Mouse (Mus musculus) urinary bladder, postnatal 36 days (tissue): ENCODE data around the gene Zswim7.
A peak's percentile ranks its signal among the peaks of the same experiment; 100 is the strongest.
"Not testable (repeated sequence)": the region's sequence is repeated elsewhere in the genome, so short reads cannot be mapped to it uniquely, and the experiment has no call there.

Source experiments
- DNase-seq, 2 experiments: peaks; one replicate each; pipeline ENCODE4 v3.0.0; 2022; ENCODE audit warnings: low spot score in 2 of 2, mixed read lengths in 1 of 2

Gene Zswim7

GRCm38 (mm10) chr11:62280675-62281600, at the start of gene Zswim7, which contains the start of gene Ttc19:
Zswim7 (minus strand) TSS chr11:62281375.
Ttc19 (plus strand) TSS chr11:62281473.
- peak; percentile 87 to 91 for DNase-seq

- DNase-seq: no peak
Measured at GRCm38 (mm10) chr11:62323659-62324058, 42.5 kb upstream of the Zswim7 start.

DNA sequence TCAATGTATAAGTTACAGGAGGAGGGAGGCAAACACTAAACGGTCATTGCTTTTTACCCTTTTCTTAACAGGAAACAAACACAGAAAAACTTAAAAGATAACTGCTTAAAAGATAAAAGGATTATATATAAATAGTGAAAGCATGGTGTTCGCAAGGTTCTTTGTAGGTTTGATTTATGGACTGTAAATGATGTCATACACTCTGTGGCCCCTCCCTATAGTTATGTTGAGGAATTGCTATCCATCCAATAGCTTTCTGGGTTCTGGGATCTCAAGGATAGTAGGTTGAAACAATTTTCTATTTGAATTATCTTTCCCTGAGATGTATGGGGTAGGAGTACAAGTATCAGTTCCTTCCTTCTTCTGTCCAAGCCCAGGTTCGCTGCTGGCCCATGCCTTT, 38.9 kb upstream of the Zswim7 start:
- DNase-seq: no peak

- DNase-seq: no peak
Measured at GRCm38 (mm10) chr11:62317746-62318145, 36.6 kb upstream of the Zswim7 start.

DNA sequence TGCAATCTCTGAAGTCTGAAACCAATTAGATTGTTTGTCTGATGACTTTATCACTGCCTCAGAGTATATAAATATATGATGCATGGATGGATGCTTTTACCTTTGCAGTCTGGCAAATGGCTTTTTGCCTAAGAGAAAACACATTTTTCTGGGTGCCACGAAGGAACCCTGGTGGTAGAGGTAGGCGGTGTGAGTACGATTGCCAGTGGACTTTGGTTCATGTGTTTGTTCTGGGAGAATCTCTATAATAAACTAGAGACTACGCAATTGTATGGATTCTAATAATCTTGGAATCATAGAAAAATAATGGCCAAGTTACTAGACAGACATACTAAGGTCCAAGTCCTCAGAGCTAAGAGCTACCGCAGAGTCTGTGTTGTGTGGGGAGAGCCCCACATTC, 33.8 kb upstream of the Zswim7 start:
- no peak for DNase-seq

DNA sequence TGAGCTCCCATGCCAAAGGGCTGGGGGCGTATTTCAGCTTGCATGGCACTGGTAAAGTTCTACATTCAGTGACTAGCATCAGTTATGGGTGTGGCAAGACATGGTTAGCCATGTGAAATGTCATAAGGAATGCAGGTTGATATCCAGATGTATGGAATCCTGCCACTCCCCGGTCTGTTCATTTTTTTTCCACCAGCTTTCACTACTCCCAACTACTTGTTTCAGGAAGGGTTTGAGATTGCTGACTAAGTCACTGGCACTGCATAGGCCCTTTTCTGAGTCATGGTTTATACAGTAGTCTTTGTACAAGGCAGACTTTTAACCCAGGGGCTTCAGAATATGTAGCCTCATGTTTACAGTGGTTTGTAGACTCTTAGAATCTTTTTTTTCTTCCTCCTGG, 28.1 kb upstream of the Zswim7 start:
- DNase-seq: no peak

DNA sequence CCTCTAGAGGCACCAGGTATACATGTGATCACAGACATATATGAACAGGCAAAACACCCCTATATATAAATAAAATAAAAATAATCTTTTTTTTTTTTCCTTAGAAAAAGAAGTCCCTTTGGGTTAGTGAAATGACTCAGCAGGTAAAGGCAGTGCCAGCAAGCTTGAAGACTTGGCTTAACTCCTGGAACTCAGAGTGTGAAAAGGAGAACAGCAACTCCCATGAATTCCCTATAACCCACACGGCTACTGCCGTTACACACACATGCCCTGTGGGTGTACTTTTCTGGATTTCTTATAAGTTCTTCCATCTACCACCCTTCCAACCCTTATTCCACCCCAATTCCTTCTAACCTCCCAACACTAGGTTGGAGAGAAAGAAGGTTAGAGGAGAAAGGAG, 24.7 kb upstream of the Zswim7 start:
- DNase-seq: no peak

DNA sequence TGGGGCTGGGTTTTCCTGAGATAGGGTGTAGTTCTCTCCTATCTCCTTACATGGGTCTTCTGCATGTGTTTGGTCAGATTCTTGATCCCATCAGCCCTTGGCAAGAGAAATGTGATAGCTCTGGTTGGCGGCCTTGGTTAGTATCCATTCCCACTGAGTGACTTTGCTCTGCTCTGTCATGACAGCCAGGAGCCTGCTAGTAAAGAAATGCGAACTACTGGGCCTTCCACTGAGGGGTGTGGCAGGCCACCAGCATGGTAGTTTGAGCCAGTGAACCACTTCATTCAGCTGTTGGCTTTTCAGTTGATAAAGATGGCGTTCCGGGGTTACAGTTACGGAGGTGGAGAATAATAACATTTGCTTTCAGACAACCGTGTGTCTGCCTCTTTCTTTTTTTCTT, 17.7 kb upstream of the Zswim7 start:
- no peak for DNase-seq

DNA sequence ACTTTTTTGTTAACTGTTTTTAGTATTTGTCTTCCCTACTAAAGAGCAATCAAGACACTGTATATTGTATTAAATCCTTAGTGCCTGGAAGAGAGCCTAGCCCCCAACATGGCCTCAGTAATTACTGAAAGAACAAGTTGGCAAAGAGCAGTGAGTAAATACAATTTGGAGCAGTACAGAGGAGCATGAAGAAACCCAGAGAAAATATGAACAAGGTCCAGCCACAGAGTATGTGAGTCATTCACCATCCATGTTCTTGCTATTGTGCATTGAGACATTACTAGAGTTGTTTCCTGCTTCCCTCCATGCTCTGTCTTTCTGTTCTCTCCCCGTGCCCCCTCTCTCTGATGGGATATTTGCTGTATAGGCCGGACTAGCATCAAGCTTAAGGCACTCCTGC, 12.9 kb upstream of the Zswim7 start:
- DNase-seq: no peak

- no peak for DNase-seq
Measured at GRCm38 (mm10) chr11:62287700-62288099, 6.5 kb upstream of the Zswim7 start.

- no peak for DNase-seq
Measured at GRCm38 (mm10) chr11:62285020-62285419, 3.8 kb upstream of the Zswim7 start.

- not testable (repeated sequence) for DNase-seq
Measured at GRCm38 (mm10) chr11:62284020-62284419, 2.8 kb upstream of the Zswim7 start.

DNA sequence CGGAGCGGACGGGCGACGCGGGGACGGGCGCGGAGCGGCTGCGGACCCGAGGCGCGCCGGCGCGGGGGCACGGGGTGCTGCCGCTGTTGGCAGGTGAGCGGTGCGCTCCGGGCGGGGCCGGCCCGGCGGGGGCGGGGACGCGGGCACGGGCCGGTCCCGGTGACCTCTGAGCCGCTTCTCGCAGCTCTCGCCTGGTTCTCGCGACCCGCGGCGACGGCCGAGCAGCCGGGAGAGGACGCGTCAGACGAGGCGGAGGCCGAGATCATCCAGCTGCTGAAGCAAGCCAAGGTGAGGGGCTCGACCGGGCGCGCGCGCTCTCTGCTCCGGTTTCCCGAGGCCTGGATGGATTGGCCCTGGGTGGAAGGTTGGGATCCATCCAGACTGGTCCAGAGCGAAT, 424 bp upstream of the Zswim7 start:
- DNase-seq: peak in 1 of 2 experiments; percentile 68

DNA sequence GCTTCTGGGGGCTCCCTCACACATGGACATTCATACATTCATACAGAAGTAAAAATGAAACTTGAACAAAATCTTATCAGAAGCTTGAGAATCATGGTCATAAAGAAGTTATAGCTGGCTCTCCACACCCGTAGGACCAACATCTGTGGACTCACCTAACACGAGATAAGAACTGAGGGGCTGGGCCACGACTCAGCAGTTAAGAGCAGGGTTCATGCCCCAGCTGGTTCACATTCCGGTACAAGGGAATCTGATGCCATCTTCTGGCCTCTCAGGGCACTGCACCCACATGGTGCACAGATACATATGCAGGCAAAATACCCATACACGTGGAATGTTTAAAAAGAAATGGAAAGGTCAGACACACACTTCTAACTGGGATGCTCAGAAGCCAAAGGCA, 3.1 kb downstream of the Zswim7 start:
- DNase-seq: peak; percentile 76 to 81

- no peak for DNase-seq
Measured at GRCm38 (mm10) chr11:62277086-62277485, 4.1 kb downstream of the Zswim7 start.

DNA sequence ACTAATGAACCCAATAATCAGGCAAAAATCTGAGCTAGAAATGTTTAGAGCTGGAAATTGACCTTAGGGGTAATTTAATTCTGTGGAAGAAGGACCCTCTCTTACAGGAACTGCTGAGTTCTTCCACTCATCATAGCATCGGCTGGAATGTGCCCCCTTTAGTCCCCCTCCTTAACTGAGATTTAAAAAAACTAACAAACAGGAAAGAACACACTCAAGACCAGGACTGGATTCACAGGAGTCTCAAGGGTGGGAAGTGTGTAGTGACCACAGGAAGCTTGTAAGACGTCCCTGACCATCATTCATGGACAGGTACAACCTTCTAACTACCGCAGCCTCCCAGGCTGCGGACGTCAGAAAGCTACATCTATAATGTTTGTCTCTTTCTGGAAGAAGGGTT, 10.3 kb downstream of the Zswim7 start:
- DNase-seq: no peak

- DNase-seq: no peak
Measured at GRCm38 (mm10) chr11:62269097-62269496, 12.1 kb downstream of the Zswim7 start.

DNA sequence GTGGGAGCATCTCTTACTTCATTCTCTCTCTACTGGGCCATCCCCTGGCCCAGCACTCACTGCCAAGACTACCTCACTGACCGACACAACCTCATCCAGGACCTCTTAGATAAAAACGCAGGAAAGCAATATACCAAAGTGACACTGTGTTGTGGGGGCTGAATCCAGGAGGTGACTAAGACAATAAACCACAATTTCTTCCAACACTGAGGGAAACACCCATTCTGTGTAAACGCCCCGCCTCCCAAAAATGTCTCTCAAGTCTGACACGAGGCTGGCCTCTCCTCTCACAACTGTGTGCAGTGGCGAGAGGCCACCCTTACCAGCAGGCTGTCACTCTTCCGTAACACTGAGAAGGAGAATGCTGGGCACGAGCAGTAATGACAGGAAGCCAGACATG, 12.8 kb downstream of the Zswim7 start:
- DNase-seq: no peak

DNA sequence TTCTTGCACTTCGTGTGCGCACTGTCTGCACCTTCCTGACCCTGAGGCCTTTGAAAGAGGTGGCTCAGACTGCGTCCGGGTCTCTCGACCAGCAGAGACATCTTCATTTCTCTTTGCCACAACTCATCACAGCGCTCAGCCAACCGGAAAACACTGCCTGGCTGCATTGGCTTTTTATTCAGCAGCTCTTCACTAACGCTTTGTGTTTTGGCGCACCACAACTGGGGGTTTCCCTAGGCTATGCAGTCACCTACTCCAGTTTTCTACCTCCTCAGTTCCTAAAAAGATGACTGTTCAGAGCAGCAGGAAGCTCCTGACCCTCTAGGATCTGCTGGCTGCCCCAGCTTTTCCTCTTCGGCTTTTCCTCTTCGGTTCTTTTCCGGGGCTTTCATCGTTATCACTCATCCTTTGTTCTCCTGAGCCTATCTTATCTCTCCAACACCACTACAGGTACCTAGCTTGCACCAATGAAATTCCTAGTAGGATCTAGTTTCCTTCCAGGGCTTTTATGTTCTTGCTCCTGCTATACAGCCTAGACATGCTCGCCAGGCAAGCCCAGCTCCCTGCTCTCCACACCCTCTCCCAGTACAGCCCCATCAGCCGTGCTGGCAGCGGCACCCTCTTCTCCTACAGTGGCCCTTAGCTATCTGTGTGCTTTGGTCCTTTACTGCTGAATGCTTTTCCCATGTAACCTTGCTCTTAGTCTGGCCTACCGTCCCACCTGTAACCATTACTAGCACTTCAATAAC, 14.5 kb downstream of the Zswim7 start:
- DNase-seq: no peak

DNA sequence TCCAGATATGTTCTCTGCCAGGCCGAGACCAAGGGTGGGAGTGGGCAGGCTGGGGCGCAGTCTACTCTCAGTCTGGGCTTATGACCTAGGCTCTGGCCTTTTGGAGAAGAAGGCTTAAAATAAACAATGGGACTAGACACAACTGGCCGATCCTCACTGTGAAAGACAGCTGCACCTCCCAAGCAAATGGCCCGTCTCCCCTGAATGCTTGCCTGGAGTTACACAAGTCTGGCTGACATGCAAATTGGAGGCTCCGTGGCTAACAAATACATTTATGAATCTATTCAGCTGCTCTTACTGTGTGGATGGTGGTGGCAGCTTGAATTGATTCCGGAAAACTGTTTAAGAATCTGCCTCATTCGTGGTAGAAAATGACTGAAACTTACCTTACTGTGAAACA, 15.5 kb downstream of the Zswim7 start:
- no peak for DNase-seq

- no peak for DNase-seq
Measured at GRCm38 (mm10) chr11:62264018-62264417, 17.2 kb downstream of the Zswim7 start.

DNA sequence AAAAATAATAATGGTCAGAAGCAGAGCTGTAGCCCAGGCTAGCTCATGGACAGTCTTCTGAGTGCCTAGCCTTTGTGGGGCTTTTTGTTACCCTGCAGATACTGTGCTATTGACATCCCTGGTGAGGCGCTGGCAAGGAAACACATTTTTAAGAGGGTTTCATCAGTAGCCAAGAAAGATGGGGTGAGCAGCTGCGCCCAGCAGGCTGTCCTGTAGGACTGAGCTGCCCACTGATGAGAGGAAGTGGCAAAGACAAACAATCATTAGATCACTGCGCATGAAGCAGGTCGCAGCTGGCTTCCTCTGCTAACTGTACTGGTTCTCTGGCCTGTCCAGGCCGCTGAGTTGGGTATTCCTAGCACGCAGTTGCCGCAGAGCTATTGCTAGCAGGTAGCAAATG, 17.6 kb downstream of the Zswim7 start:
- no peak for DNase-seq

DNA sequence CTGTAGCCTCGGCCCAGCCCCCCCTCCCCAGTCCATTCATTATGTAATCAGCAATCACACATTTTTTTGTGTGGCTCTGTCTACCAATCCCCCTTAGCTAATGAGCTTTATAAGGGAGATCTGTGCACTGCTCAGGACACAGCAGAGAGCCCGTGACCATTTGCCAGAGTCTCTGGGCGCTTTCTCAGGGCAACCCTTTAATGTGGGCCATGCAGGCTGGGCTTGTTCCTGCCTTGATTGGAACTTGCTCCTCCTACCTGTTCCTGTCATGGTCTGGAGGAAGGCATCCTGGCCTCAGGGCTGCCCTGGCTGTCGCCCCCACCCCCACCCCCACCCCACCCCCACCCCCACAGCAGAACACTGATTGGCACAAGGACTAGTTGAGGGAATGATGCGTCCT, 22.0 kb downstream of the Zswim7 start:
- DNase-seq: no peak
